Mouse (Mus musculus) lung, postnatal 0 days (tissue): Measurements from ENCODE around the gene Kcnd3.

Source experiments
- CTCF ChIP-seq: IDR thresholded peaks from 2 replicates; pipeline ENCODE4 v1.5.1; 2016; ENCODE audit warnings: antibody characterized with exemption, mild to moderate bottlenecking
- EP300 ChIP-seq: IDR thresholded peaks from 2 replicates; pipeline ENCODE4 v1.6.1; 2016; ENCODE audit warnings: antibody characterized with exemption, mild to moderate bottlenecking, control low read depth

GRCm38 (mm10) chr3:105494886-105495285, 42.8 kb downstream of the Kcnd3 start:
- TF ChIP-seq CTCF (no peak), EP300 (no peak)
